In the genomic region with DNA sequence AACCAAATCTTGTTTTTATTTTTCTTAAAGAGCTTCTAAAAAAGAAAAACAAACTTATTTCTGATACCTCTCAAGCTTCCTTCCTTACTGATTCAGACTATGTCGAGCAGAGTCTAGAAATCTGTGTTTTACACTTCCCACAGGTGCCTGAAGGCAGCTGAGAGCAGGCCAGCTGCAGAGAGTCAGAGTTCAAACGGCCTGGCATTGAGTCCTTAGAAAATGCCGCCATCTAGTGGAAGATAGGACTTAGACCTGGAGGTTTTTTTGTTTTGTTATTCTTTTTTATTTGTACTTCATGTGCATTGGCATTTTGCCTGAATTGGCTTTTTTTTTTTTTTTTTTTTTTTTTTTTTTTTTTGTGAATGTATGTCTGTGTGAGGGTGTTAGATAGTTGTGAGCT, we compare ENCODE assay signal across 9 mouse cellular contexts. TPM values are rescaled to one million over a fixed set of nuclear protein-coding genes. Genes with fewer than 3 reads are reported as not detected.
DNase-seq lines count a peak whose midpoint lies in the region; ATAC-seq and TF ChIP-seq lines count a peak whose summit lies in the region.
"Had no signal": no experiment of that assay in that cellular context is flagged by ENCODE, and none has a peak within 500 bp of the region (broad histone marks: within the 10 kb centered on the region; RNA-seq: fewer than 3 reads in every experiment).

No protein-coding gene starts in this region.

- peaks cover 6 to 28% of the 10 kb centered on the region in 2 experiments for H3K4me1 ChIP-seq in CH12.LX (ENCODE audit: control insufficient read depth in 1 of 2, insufficient read depth in 2 of 2)
- no peaks in the 10 kb centered on the region for H3K4me1 ChIP-seq in embryonic fibroblast, embryonic 13.5 days (ENCODE audit: control insufficient read depth, insufficient read depth, low read length)
- peaks cover 11% of the 10 kb centered on the region for H3K4me1 ChIP-seq in intestine, embryonic 16.5 days (ENCODE audit: control insufficient read depth, insufficient read depth, low read length)

- no peak; the same call in none of the 2 replicates for TF ChIP-seq RAD21 in CH12.LX (IDR thresholded peaks at IDR 0.05; ENCODE audit: low read depth, low read length)

- no peak overlapping the region for H3K4me3 ChIP-seq in CH12.LX (replicated peaks in 1 of 3; ENCODE audit: low read depth in 2 of 3, low read length in 2 of 3, poor library complexity in 1 of 3)
- no peak overlapping the region for H3K4me3 ChIP-seq in embryonic fibroblast, embryonic 13.5 days (ENCODE audit: insufficient read depth, low read length)
- no peak overlapping the region for H3K4me3 ChIP-seq in intestine, embryonic 16.5 days (ENCODE audit: low read length)
- H3K4me3 ChIP-seq: neural tube, embryonic 13.5 days had no signal

- peak; percentile 43 to 99 for TF ChIP-seq CTCF in CH12.LX (conservative IDR thresholded peaks at IDR 0.05 in 1 of 2, IDR thresholded peaks at IDR 0.05 in 1 of 2; ENCODE audit: low read depth in 2 of 2, low read length in 2 of 2)
- TF ChIP-seq CTCF in embryonic fibroblast, embryonic 13.5 days (IDR thresholded peaks at IDR 0.05; ENCODE audit: borderline replicate concordance, insufficient read depth, low read length) = peak; percentile 18; the same call in 1 of the 2 replicates

- no peak overlapping the region for H3K27ac ChIP-seq in CH12.LX (ENCODE audit: insufficient read depth, low read depth)
- no peak overlapping the region for H3K27ac ChIP-seq in embryonic fibroblast, embryonic 13.5 days (ENCODE audit: insufficient read depth, low read length)
- H3K27ac ChIP-seq in intestine, embryonic 16.5 days (ENCODE audit: low read length) = no peak overlapping the region
- H3K27ac ChIP-seq: neural tube, embryonic 13.5 days had no signal

- peak; percentile 64; the same call in 1 of the 2 replicates for TF ChIP-seq EP300 in CH12.LX (IDR thresholded peaks at IDR 0.05; ENCODE audit: low read length)

- no peaks in the 10 kb centered on the region for H3K27me3 ChIP-seq in CH12.LX (replicated peaks)
- H3K27me3 ChIP-seq in intestine, embryonic 16.5 days (replicated peaks; ENCODE audit: control insufficient read depth, insufficient read depth, low read length) = no peaks in the 10 kb centered on the region
- H3K27me3 ChIP-seq: neural tube, embryonic 13.5 days had no signal

- TF ChIP-seq POLR2A in CH12.LX (IDR thresholded peaks at IDR 0.05; ENCODE audit: low read depth, low read length) = no peak
- TF ChIP-seq POLR2A in embryonic fibroblast, embryonic 13.5 days (IDR thresholded peaks at IDR 0.05; ENCODE audit: low read depth, low read length) = no peak

- H3K4me2 ChIP-seq in CH12.LX (ENCODE audit: insufficient read depth, low read depth, poor library complexity, severe bottlenecking) = no peak overlapping the region
- no peak overlapping the region for H3K4me2 ChIP-seq in intestine, embryonic 16.5 days (ENCODE audit: low read depth, low read length)
- H3K4me2 ChIP-seq: neural tube, embryonic 13.5 days had no signal

- H3K9ac ChIP-seq in CH12.LX (ENCODE audit: insufficient read depth, low read depth) = no peak overlapping the region
- H3K9ac ChIP-seq in intestine, embryonic 16.5 days (ENCODE audit: low read depth, low read length) = no peak overlapping the region
- H3K9ac ChIP-seq: neural tube, embryonic 13.5 days had no signal

- dilution Hi-C loops in CH12.LX (cut with MboI; ENCODE audit: extremely low pct_ligation_motif_present, extremely low pct_unique_long_range_greater_than_20kb, low sequenced_read_pairs) = no loop called here

- H3K79me2 ChIP-seq in CH12.LX (replicated peaks; ENCODE audit: control insufficient read depth, extremely low read depth, insufficient read depth, poor library complexity, severe bottlenecking) = peaks cover 12% of the 10 kb centered on the region

- peak; percentile 44 to 66 for DNase-seq in layer of hippocampus, postnatal 14 days (ENCODE audit: low spot score in 2 of 2)
- no peak for DNase-seq in layer of hippocampus, adult 9-10 months (ENCODE audit: low spot score)
- DNase-seq in CH12.LX (ENCODE audit: extremely low read depth) = peak; percentile 91
- DNase-seq in adrenal gland, postnatal 25 days = peak; percentile 46
- DNase-seq in kidney, postnatal 4 days = peak; percentile 71 to 79
- DNase-seq in retina, adult 2 months (ENCODE audit: low read depth, low spot score) = peak; percentile 62

- WGBS in intestine, embryonic 16.5 days = 0% methylated on average over 3 of the region's 3 CpGs

- no peaks in the 10 kb centered on the region for H3K9me3 ChIP-seq in CH12.LX (replicated peaks; ENCODE audit: low read length)
- H3K9me3 ChIP-seq in intestine, embryonic 16.5 days (ENCODE audit: control insufficient read depth, low read length) = no peaks in the 10 kb centered on the region
- H3K9me3 ChIP-seq: neural tube, embryonic 13.5 days had no signal

- ATAC-seq in intestine, embryonic 16.5 days = no peak

- no peaks in the 10 kb centered on the region for H3K36me3 ChIP-seq in CH12.LX (replicated peaks in 1 of 2; ENCODE audit: control insufficient read depth in 1 of 2, insufficient read depth in 1 of 2, low read length in 1 of 2)
- H3K36me3 ChIP-seq in intestine, embryonic 16.5 days (ENCODE audit: control insufficient read depth, insufficient read depth, low read length) = no peaks in the 10 kb centered on the region
- H3K36me3 ChIP-seq: neural tube, embryonic 13.5 days had no signal

- in situ Hi-C loops in CH12.LX (cut with MboI; ENCODE audit: low pct_ligation_motif_present, low pct_unique_long_range_greater_than_20kb, low sequenced_read_pairs) = loop anchor here (10.0 kb wide), 1 partner anchor 167 kb away; no protein-coding TSS in a partner anchor

TF ChIP-seq in CH12.LX, 34 proteins besides CTCF, POLR2A, EP300 and RAD21 (continues in another document):
- TF ChIP-seq MAFK (IDR thresholded peaks at IDR 0.05; ENCODE audit: insufficient replicate concordance, low read length) (0 out of 2 replicates have a peak, but pooled peaks have one; percentile 13), E2F4 (IDR thresholded peaks at IDR 0.05; ENCODE audit: insufficient replicate concordance, low read depth, low read length) (no peak), MEF2A (IDR thresholded peaks at IDR 0.05; ENCODE audit: borderline replicate concordance, low read depth, low read length) (no peak; the same call in 1 of the 2 replicates), SMC3 (IDR thresholded peaks at IDR 0.05; ENCODE audit: low read depth, low read length) (peak; percentile 100), TBP (conservative IDR thresholded peaks at IDR 0.05; ENCODE audit: low read depth, low read length) (no peak), GABPA (IDR thresholded peaks at IDR 0.05; ENCODE audit: insufficient replicate concordance, low read depth, low read length) (no peak), TCF12 (IDR thresholded peaks at IDR 0.05; ENCODE audit: low read depth, low read length) (peak; percentile 82), MYC (IDR thresholded peaks at IDR 0.05; ENCODE audit: low read depth, low read length) (peak; percentile 84; the same call in 1 of the 2 replicates), ZC3H11A (IDR thresholded peaks at IDR 0.05; ENCODE audit: low read depth, low read length) (peak; percentile 98), USF2 (conservative IDR thresholded peaks at IDR 0.05; ENCODE audit: low read depth, low read length) (no peak), MAX (IDR thresholded peaks at IDR 0.05; ENCODE audit: low read length) (peak; percentile 51; the same call in 1 of the 2 replicates), POLR2AphosphoS2 (IDR thresholded peaks at IDR 0.05; ENCODE audit: low read depth, low read length) (no peak), MAZ (IDR thresholded peaks at IDR 0.05; ENCODE audit: low read depth, low read length) (no peak), IRF4 (IDR thresholded peaks at IDR 0.05; ENCODE audit: low read depth, low read length) (peak; percentile 75; the same call in 1 of the 2 replicates), MXI1 (IDR thresholded peaks at IDR 0.05; ENCODE audit: low read depth, low read length) (peak; percentile 69; the same call in 1 of the 2 replicates), ZKSCAN1 (IDR thresholded peaks at IDR 0.05; ENCODE audit: borderline replicate concordance, low read depth, low read length) (no peak), CHD2 (IDR thresholded peaks at IDR 0.05; ENCODE audit: low read length) (no peak), CHD1 (IDR thresholded peaks at IDR 0.05; ENCODE audit: low read depth, low read length) (no peak), JUN (IDR thresholded peaks at IDR 0.05; ENCODE audit: insufficient read depth, low read depth, low read length) (no peak; the same call in 1 of the 2 replicates), NELFE (IDR thresholded peaks at IDR 0.05; ENCODE audit: low read depth, low read length) (no peak), UBTF (IDR thresholded peaks at IDR 0.05; ENCODE audit: low read depth, low read length) (no peak), SIN3A (IDR thresholded peaks at IDR 0.05; ENCODE audit: low read length) (peak; percentile 89), JUND (conservative IDR thresholded peaks at IDR 0.05; ENCODE audit: low read depth, low read length) (peak; percentile 76), RCOR1 (conservative IDR thresholded peaks at IDR 0.05; ENCODE audit: low read depth, low read length) (no peak), USF1 (IDR thresholded peaks at IDR 0.05; ENCODE audit: low read depth, low read length) (no peak), BHLHE40 (IDR thresholded peaks at IDR 0.05; ENCODE audit: low read depth, low read length) (peak; percentile 56; the same call in 1 of the 2 replicates), ETS1 (conservative IDR thresholded peaks at IDR 0.05; ENCODE audit: low read depth, low read length) (peak; percentile 63), HCFC1 (IDR thresholded peaks at IDR 0.05; ENCODE audit: low read depth, low read length) (peak; percentile 57; the same call in 1 of the 2 replicates), NRF1 (IDR thresholded peaks at IDR 0.05; ENCODE audit: low read depth, low read length) (no peak), PAX5 (IDR thresholded peaks at IDR 0.05; ENCODE audit: low read length) (no peak), ZNF384 (IDR thresholded peaks at IDR 0.05; ENCODE audit: low read depth, low read length) (peak; percentile 96), ZMIZ1 (IDR thresholded peaks at IDR 0.05; ENCODE audit: low read depth, low read length) (no peak), ELF1 (IDR thresholded peaks at IDR 0.05; ENCODE audit: low read depth, low read length) (peak; percentile 5; the same call in 1 of the 2 replicates)

RNA-seq across cellular contexts. Expression of a gene that starts 3.7 kb away (rescaled TPM):
- total RNA-seq in layer of hippocampus, postnatal 14 days (2021) = 10 to 100 TPM in 1 of 2 experiments, 1 to 10 TPM in 1; 9.2 to 10.2 TPM
- total RNA-seq in CH12.LX (2012; rRNA removed) (15.2 and 21.7 TPM in 2 replicates), CH12.LX (2014; rRNA removed) (3.0 TPM in 2 replicates)
- 6.9 and 7.7 TPM in 2 replicates for polyA plus RNA-seq in CH12.LX (2012; ENCODE audit: insufficient read length, low read depth)
- total RNA-seq in adrenal gland, postnatal 25 days (2021) = 107 and 122 TPM in 2 replicates
- 9.3 and 10.9 TPM in 2 replicates for polyA plus RNA-seq in embryonic fibroblast, embryonic 13.5 days (2011; ENCODE audit: insufficient read length, low read depth, missing spikeins)
- polyA plus RNA-seq in intestine, embryonic 16.5 days (2015; fragmentation: Nextera tagmentation; extraction: Ambion mirVana) = 4.1 TPM in 2 replicates
